Mouse (Mus musculus) midbrain, embryonic 15.5 days (tissue): ENCODE results near the gene Extl2. TPM values are rescaled to one million over a fixed set of nuclear protein-coding genes. Genes with fewer than 3 reads are reported as not detected.
A peak's percentile ranks its signal among the peaks of the same experiment; 100 is the strongest.

Experiments
- ATAC-seq: fragments of 200-750 bp; cut with Nextera tagmentation; replicated peaks from 2 replicates; pipeline ENCODE4 v1.8.0; 2017; ENCODE audit warnings: moderate TSS enrichment
- H3K27ac ChIP-seq: fragments of 300-500 bp; sonication (generic); 2 replicates; pipeline ENCODE4 v1.5.1; 2015; ENCODE audit warnings: mild to moderate bottlenecking, inconsistent platforms
- H3K27me3 ChIP-seq: fragments of 300-500 bp; sonication (generic); replicated peaks from 2 replicates; pipeline ENCODE4 v1.6.1; 2015; ENCODE audit warnings: inconsistent platforms
- H3K36me3 ChIP-seq: fragments of 300-500 bp; sonication (generic); replicated peaks from 2 replicates; pipeline ENCODE4 v1.6.1; 2015; ENCODE audit warnings: inconsistent platforms
- H3K4me1 ChIP-seq: fragments of 300-500 bp; sonication (generic); 2 replicates; pipeline ENCODE4 v1.6.1; 2015; ENCODE audit warnings: inconsistent platforms
- H3K4me2 ChIP-seq: fragments of 300-500 bp; sonication (generic); 2 replicates; pipeline ENCODE4 v1.6.1; 2015; ENCODE audit warnings: inconsistent platforms, mild to moderate bottlenecking, moderate library complexity
- H3K4me3 ChIP-seq: fragments of 300-500 bp; sonication (generic); 2 replicates; pipeline ENCODE4 v1.5.1; 2015; ENCODE audit warnings: mild to moderate bottlenecking, inconsistent platforms
- H3K9ac ChIP-seq: fragments of 300-500 bp; sonication (generic); 2 replicates; pipeline ENCODE4 v1.6.1; 2015; ENCODE audit warnings: mild to moderate bottlenecking, inconsistent platforms
- H3K9me3 ChIP-seq: fragments of 300-500 bp; sonication (generic); 2 replicates; pipeline ENCODE4 v1.6.1; 2016; ENCODE audit warnings: inconsistent platforms
- WGBS: fragments of 180-500 bp; shearing (Covaris S2); methylation state at CpG from one replicate; pipeline ENCODE4 v1.1.7; 2015; ENCODE audit warnings: mixed read lengths; 5-methylcytosine and 5-hydroxymethylcytosine counted together
- microRNA-seq: library from miRNA; unstranded; fragments of <30 nt; microRNA quantifications from one replicate; pipeline ENCODE4, GENCODE M21; 2016
- polyA plus RNA-seq: library from polyadenylated mRNA; unstranded; fragments of >200 nt; fragmentation: Nextera tagmentation; extraction: Ambion mirVana; gene quantifications from 2 replicates; pipeline ENCODE4 v1.2.1, GENCODE M21; 2015

The Extl2 gene
- polyA plus RNA-seq, 1 experiment from 2014 or later: 24.0 TPM

DNA sequence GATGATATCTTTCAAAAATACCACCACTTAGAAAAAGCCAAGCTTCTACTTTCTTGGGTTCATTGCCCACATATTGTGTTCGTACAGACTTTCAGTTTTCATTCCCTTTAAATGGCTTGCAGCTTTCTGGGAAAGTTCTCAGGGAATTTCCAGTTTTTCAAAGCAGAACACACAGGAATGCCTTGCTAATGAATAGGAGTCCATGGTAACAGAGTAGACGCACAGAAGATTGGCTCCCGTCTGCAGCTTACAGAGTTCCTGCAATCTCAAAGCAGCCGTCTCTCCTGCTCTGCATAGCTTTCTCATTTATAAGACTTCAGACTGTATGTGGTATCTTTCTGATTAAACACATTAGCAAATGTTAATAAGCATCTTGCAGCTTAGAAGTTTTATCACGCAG lies 39.8 kb downstream of the Extl2 start:
- no peak overlapping the region for H3K4me2 ChIP-seq
- no peaks in the 10 kb centered on the region for H3K36me3 ChIP-seq
- H3K27me3 ChIP-seq: no peaks in the 10 kb centered on the region
- peak; percentile 69; the same call in 1 of the 2 replicates for ATAC-seq
- H3K9me3 ChIP-seq: no peaks in the 10 kb centered on the region
- H3K27ac ChIP-seq: peak overlapping the region; percentile 32; the same call in 1 of the 2 replicates
- no peak overlapping the region for H3K4me3 ChIP-seq
- no peaks in the 10 kb centered on the region for H3K4me1 ChIP-seq
- 20% methylated on average over 5 of the region's 5 CpGs for WGBS
- no peak overlapping the region for H3K9ac ChIP-seq

DNA sequence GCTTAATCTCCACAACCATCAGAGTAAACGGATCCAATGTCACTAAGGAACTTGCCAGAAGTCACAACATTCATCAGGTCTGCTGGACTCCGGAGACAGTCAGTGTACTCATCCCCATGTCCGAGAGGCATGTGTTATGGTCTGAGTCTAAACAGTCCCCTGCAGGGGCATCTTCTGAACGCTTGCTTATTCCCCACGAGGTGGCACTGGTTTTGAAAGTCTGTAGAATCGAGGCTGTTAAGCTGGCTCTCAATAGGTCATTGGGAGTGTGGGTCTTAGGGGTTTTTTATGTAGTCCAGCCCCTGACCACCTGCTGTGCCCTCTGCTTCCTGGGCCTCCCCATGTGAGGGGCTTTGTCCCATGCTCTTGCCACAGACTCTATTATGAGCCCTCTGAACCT lies 49.8 kb downstream of the Extl2 start:
- H3K27ac ChIP-seq: no peak overlapping the region
- no peak overlapping the region for H3K4me3 ChIP-seq
- no peak overlapping the region for H3K4me2 ChIP-seq
- no peaks in the 10 kb centered on the region for H3K4me1 ChIP-seq
- WGBS: 61% methylated on average over 6 of the region's 6 CpGs
- no peaks in the 10 kb centered on the region for H3K36me3 ChIP-seq
- no peaks in the 10 kb centered on the region for H3K27me3 ChIP-seq
- ATAC-seq: no peak
- no peaks in the 10 kb centered on the region for H3K9me3 ChIP-seq
- H3K9ac ChIP-seq: no peak overlapping the region

DNA sequence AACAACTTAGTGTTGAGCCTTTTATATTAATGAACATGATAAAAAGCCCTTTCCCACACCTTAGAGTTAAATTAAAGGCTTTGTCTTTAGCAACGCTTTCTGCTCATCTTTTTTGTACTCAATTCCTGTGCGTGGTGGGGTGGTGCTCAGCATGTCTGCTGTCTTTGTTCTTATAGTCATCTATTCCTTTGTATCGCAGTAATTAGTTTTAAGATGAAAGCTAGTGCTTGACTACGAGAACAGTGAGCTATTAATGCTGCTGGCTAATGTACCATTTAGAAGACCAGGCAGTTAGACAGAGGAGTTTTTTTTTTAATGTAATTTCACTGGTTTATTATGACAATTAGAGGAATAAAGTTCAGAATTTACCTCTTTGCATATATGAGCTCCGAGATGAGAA lies 53.1 kb downstream of the Extl2 start:
- no peaks in the 10 kb centered on the region for H3K9me3 ChIP-seq
- H3K27me3 ChIP-seq: no peaks in the 10 kb centered on the region
- H3K27ac ChIP-seq: no peak overlapping the region
- WGBS: 57% methylated on average over 5 of the region's 5 CpGs
- H3K36me3 ChIP-seq: no peaks in the 10 kb centered on the region
- no peak overlapping the region for H3K4me3 ChIP-seq
- ATAC-seq: no peak
- H3K9ac ChIP-seq: no peak overlapping the region
- H3K4me2 ChIP-seq: no peak overlapping the region
- no peaks in the 10 kb centered on the region for H3K4me1 ChIP-seq

DNA sequence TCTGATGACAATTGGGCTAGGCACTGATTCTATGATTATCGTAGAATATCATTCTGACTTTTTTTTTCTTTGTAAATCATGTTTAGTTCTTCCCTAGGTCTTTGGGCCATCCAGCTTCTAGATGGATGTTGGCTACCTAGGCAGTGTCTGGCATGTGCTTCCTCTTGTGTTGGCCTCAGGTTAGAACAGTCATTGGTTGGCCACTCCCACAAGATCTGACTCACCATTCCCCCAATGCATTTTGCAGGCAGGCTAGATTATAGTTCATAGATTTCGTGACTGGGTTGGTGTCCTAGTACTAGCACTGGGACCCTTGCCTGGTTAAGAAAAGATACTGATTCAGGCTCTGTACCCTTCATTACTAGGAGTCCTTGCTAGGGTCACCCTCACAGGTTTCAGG lies 54.9 kb downstream of the Extl2 start:
- Histone ChIP-seq H3K27ac (no peak overlapping the region), H3K9me3 (no peaks in the 10 kb centered on the region), H3K27me3 (no peaks in the 10 kb centered on the region), H3K4me2 (no peak overlapping the region), H3K9ac (no peak overlapping the region), H3K4me3 (no peak overlapping the region), H3K36me3 (no peaks in the 10 kb centered on the region), H3K4me1 (no peaks in the 10 kb centered on the region)
- WGBS: 94% methylated on average over 2 of the region's 2 CpGs
- no peak for ATAC-seq

DNA sequence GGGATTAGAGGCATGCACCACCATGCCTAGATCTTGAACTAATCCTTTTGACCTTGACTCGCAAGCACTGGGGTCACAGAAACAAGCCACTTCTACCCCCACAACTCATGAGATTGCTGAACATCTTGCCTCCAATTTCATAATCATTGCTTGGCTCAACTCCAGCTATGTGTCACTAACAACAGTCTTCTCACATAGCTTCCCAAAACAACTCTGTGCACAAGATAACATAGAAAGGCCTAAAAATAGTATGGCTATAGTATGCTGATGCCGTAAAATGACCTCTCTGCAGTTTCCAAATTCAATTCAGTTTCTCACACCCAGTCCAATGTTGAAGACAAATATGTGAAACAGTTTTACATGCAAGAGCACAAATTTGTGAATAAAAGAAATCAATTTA lies 65.3 kb downstream of the Extl2 start:
- no peak overlapping the region for H3K27ac ChIP-seq
- no peaks in the 10 kb centered on the region for H3K9me3 ChIP-seq
- H3K27me3 ChIP-seq: no peaks in the 10 kb centered on the region
- no peak for ATAC-seq
- no peak overlapping the region for H3K9ac ChIP-seq
- H3K4me3 ChIP-seq: no peak overlapping the region
- no peak overlapping the region for H3K4me2 ChIP-seq
- WGBS: 86% methylated on average over 2 of the region's 2 CpGs
- no peaks in the 10 kb centered on the region for H3K36me3 ChIP-seq
- H3K4me1 ChIP-seq: no peaks in the 10 kb centered on the region

DNA sequence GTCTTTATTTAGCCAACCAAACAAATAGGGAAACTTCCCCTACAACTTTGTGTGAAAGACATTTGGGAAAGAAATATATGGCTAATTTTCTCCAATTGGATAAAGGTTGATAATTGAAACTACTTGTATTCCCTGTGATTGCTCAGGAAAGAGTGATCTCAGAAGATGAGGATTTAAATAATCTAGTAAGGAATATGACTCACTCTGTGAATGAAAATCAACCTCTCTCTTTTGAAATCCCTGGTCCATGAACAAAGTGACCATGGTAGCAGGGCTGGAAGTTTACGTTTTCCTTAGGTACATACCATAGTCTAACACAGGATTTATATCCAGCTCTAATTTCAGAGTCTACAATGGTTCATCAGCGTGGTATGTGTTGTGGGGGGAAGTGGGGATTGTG lies 69.5 kb downstream of the Extl2 start:
- no peaks in the 10 kb centered on the region for H3K9me3 ChIP-seq
- H3K4me1 ChIP-seq: no peaks in the 10 kb centered on the region
- no peaks in the 10 kb centered on the region for H3K36me3 ChIP-seq
- no peak overlapping the region for H3K4me2 ChIP-seq
- no peaks in the 10 kb centered on the region for H3K27me3 ChIP-seq
- no peak overlapping the region for H3K27ac ChIP-seq
- WGBS: 90% methylated on average over 2 of the region's 2 CpGs
- no peak overlapping the region for H3K4me3 ChIP-seq
- ATAC-seq: no peak
- no peak overlapping the region for H3K9ac ChIP-seq

DNA sequence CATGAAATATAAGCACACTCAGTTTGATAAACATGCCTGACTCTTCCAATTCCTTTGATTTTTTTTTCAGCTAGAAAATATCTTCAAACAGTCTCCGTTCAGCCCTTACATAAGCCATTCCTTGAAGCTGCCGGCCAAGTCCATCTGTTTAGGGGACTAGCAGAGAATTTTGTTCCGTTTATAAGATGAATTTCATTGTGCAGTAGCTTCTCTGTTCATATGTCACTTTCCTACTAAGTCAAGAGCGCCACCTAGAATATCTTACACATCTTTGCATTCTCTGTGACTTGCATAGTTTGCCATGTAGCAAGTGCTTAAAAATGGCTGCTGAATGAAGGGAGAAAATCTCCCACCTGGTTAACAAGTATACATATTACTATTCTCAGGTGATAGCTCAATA lies 71.2 kb downstream of the Extl2 start:
- 76% methylated on average over 4 of the region's 4 CpGs for WGBS

More for the DNA sequence above, 71.2 kb downstream of the Extl2 start:
- Histone ChIP-seq H3K9ac (no peak overlapping the region), H3K27ac (no peak overlapping the region), H3K9me3 (no peaks in the 10 kb centered on the region), H3K4me1 (no peaks in the 10 kb centered on the region), H3K36me3 (no peaks in the 10 kb centered on the region), H3K4me3 (no peak overlapping the region), H3K4me2 (no peak overlapping the region), H3K27me3 (no peaks in the 10 kb centered on the region)
- ATAC-seq: no peak

Small RNAs within 50 kb of the gene (microRNA-seq; reads per million reads assigned to microRNA genes)
- not detected for gene Mir669n

Other genes with a start within 250 kb of the Extl2 start
- 22.3 and 23.8 TPM in 2 replicates for gene Dph5, start 119.6 kb upstream of the Extl2 start, polyA plus RNA-seq
- 16.1 and 16.8 TPM in 2 replicates for gene Slc30a7, start 56 bp upstream of the Extl2 start, polyA plus RNA-seq
- gene Vcam1, start 122.2 kb downstream of the Extl2 start, polyA plus RNA-seq: 32.6 and 38.6 TPM in 2 replicates
- 3.0 and 3.2 TPM in 2 replicates for gene Gpr88, start 246.0 kb downstream of the Extl2 start, polyA plus RNA-seq